Mouse (Mus musculus) megakaryocyte-erythroid progenitor cell, adult 5-6 weeks (primary cell): ENCODE data around the gene Gm10775. TPM values are rescaled to one million over a fixed set of nuclear protein-coding genes. Genes with fewer than 3 reads are reported as not detected.

ENCODE experiments used
- total RNA-seq, 2 experiments: library from RNA; stranded (forward) in 1 of 2; stranded (reverse) in 1 of 2; fragments of 200-1000, 215-1000 nt in 1 of 2; fragments of >200 nt in 1 of 2; fragmentation: Nextera tagmentation in 1 of 2; gene quantifications; 2 replicates each; pipeline ENCODE4 v1.2.3; 2014 to 2017

Gene Gm10775
- total RNA-seq, 2 experiments from 2014 or later: not detected

Other genes with a start within 250 kb of the Gm10775 start
- not detected in 2 replicates for gene Spata31d1c, start 226.5 kb upstream of the Gm10775 start, total RNA-seq (2014; fragmentation: Nextera tagmentation)
- not detected in 2 replicates for gene Spata31d1c, start 226.5 kb upstream of the Gm10775 start, total RNA-seq (2017)
- gene Prss47, start 206.8 kb upstream of the Gm10775 start, total RNA-seq (2014; fragmentation: Nextera tagmentation): not detected in 2 replicates
- not detected in 2 replicates for gene Prss47, start 206.8 kb upstream of the Gm10775 start, total RNA-seq (2017)
- 48.1 and 54.7 TPM in 2 replicates for gene Mfsd14b, start 146.6 kb upstream of the Gm10775 start, total RNA-seq (2014; fragmentation: Nextera tagmentation)
- 104 and 116 TPM in 2 replicates for gene Mfsd14b, start 146.6 kb upstream of the Gm10775 start, total RNA-seq (2017)
- not detected in 2 replicates for gene Olfr465-ps1, start 121.5 kb upstream of the Gm10775 start, total RNA-seq (2014; fragmentation: Nextera tagmentation)
- gene Olfr465-ps1, start 121.5 kb upstream of the Gm10775 start, total RNA-seq (2017): not detected in 2 replicates
- not detected in 2 replicates for gene Olfr466, start 109.3 kb upstream of the Gm10775 start, total RNA-seq (2014; fragmentation: Nextera tagmentation)
- not detected in 2 replicates for gene Olfr466, start 109.3 kb upstream of the Gm10775 start, total RNA-seq (2017)
- gene Nlrp4f, start 53.6 kb upstream of the Gm10775 start, total RNA-seq (2014; fragmentation: Nextera tagmentation): not detected in 2 replicates
- gene Nlrp4f, start 53.6 kb upstream of the Gm10775 start, total RNA-seq (2017): not detected in 2 replicates
- gene Zfp369, start 19.3 kb downstream of the Gm10775 start, total RNA-seq (2014; fragmentation: Nextera tagmentation): 51.4 and 57.7 TPM in 2 replicates
- 50.6 and 60.0 TPM in 2 replicates for gene Zfp369, start 19.3 kb downstream of the Gm10775 start, total RNA-seq (2017)